ENCODE assay signal across 8 mouse cellular contexts in genomic region chr3:81995988-81996387, GRCm38 (mm10). TPM values are rescaled to one million over a fixed set of nuclear protein-coding genes. Genes with fewer than 3 reads are reported as not detected.
A peak's percentile ranks its signal among the peaks of the same experiment; 100 is the strongest.
DNase-seq lines count a peak whose midpoint lies in the region; ATAC-seq and TF ChIP-seq lines count a peak whose summit lies in the region.
"Had no signal": no experiment of that assay in that cellular context is flagged by ENCODE, and none has a peak within 500 bp of the region (broad histone marks: within the 10 kb centered on the region; RNA-seq: fewer than 3 reads in every experiment).

No protein-coding gene starts in this region.

- CTCF ChIA-PET in Patski (lab: Charles Lee), result interaction anchor here (0.8 to 2.0 kb wide), 3 partner anchors 16 to 48 kb away, joined by 3 to 6 read pairs (median 4); no protein-coding TSS in a partner anchor

- dilution Hi-C loops in CH12.LX (cut with MboI; ENCODE audit: extremely low pct_ligation_motif_present, extremely low pct_unique_long_range_greater_than_20kb, low sequenced_read_pairs), result no loop called here

- TF ChIP-seq POLR2A in CH12.LX (IDR thresholded peaks at IDR 0.05; ENCODE audit: low read depth, low read length), result no peak

- no peaks in the 10 kb centered on the region for H3K9me3 ChIP-seq in CH12.LX (replicated peaks; ENCODE audit: low read length)

- H3K27ac ChIP-seq in CH12.LX (ENCODE audit: insufficient read depth, low read depth), result no peak overlapping the region
- H3K27ac ChIP-seq: macrophage had no signal

- H3K4me2 ChIP-seq in CH12.LX (ENCODE audit: insufficient read depth, low read depth, poor library complexity, severe bottlenecking), result no peak overlapping the region

- H3K9ac ChIP-seq in CH12.LX (ENCODE audit: insufficient read depth, low read depth), result no peak overlapping the region

- in situ Hi-C loops in CH12.LX (cut with MboI; ENCODE audit: low pct_ligation_motif_present, low pct_unique_long_range_greater_than_20kb, low sequenced_read_pairs), result no loop called here
- in situ Hi-C loops in Patski (cut with MboI; ENCODE audit: low pct_unique_long_range_greater_than_20kb), result no loop called here

- H3K79me2 ChIP-seq in CH12.LX (replicated peaks; ENCODE audit: control insufficient read depth, extremely low read depth, insufficient read depth, poor library complexity, severe bottlenecking), result no peaks in the 10 kb centered on the region

- POLR2A ChIA-PET in Patski (lab: Charles Lee), result no interaction called here

- no peaks in the 10 kb centered on the region for H3K4me1 ChIP-seq in CH12.LX (ENCODE audit: control insufficient read depth in 1 of 2, insufficient read depth in 2 of 2)

- TF ChIP-seq CTCF in CH12.LX (conservative IDR thresholded peaks at IDR 0.05 in 1 of 2, IDR thresholded peaks at IDR 0.05 in 1 of 2; ENCODE audit: low read depth in 2 of 2, low read length in 2 of 2) (peak; percentile 51 to 74; a peak in 3 of 4 replicates), Patski (IDR thresholded peaks at IDR 0.05) (peak; percentile 66)

- H3K4me3 ChIP-seq in CH12.LX (replicated peaks in 1 of 3; ENCODE audit: low read depth in 2 of 3, low read length in 2 of 3, poor library complexity in 1 of 3), result no peak overlapping the region

- no peak for ATAC-seq in Patski

- intact Hi-C loops in left cerebral cortex, postnatal 36 days (cut with DNase I), result no loop called here
- intact Hi-C loops in left cerebral cortex, postnatal 4 days (cut with DNase I), result no loop called here

- peak; percentile 27 for DNase-seq in left cerebral cortex, adult 11 months (ENCODE audit: low spot score)
- no peak for DNase-seq in left cerebral cortex, postnatal 36 days (ENCODE audit: low spot score in 2 of 2)
- DNase-seq in CH12.LX (ENCODE audit: extremely low read depth) (peak; percentile 53), Patski (ENCODE audit: low read depth, low spot score) (no peak)
- DNase-seq in embryo, embryonic 9.5 days (ENCODE audit: extremely low spot score), result peak; percentile 34
- peak; percentile 14 for DNase-seq in left cerebral cortex, postnatal 4 days
- DNase-seq in yolk sac, embryonic 10.5 days (ENCODE audit: low spot score), result no peak

- peak; percentile 64 for TF ChIP-seq RAD21 in CH12.LX (IDR thresholded peaks at IDR 0.05; ENCODE audit: low read depth, low read length)

- H3K27me3 ChIP-seq in CH12.LX (replicated peaks) (no peaks in the 10 kb centered on the region), Patski (peaks cover 60% of the 10 kb centered on the region)

- no peaks in the 10 kb centered on the region for H3K36me3 ChIP-seq in CH12.LX (replicated peaks in 1 of 2; ENCODE audit: control insufficient read depth in 1 of 2, insufficient read depth in 1 of 2, low read length in 1 of 2)

- TF ChIP-seq EP300 in CH12.LX (IDR thresholded peaks at IDR 0.05; ENCODE audit: low read length), result no peak

TF ChIP-seq in CH12.LX, 34 proteins besides CTCF, POLR2A, EP300 and RAD21:
- TF ChIP-seq SMC3 (IDR thresholded peaks at IDR 0.05; ENCODE audit: low read depth, low read length), result peak; percentile 44
- TF ChIP-seq JUN (IDR thresholded peaks at IDR 0.05; ENCODE audit: insufficient read depth, low read depth, low read length), result no peak
TF ChIP-seq in CH12.LX: peak in this region for 1.

RNA-seq across cellular contexts. Expression of gene Asic5, which starts 13.9 kb away (rescaled TPM):
- not detected for total RNA-seq in left cerebral cortex, postnatal 36 days (2021)
- total RNA-seq in CH12.LX (2012; rRNA removed), result not detected in 2 replicates
- not detected in 2 replicates for total RNA-seq in CH12.LX (2014; rRNA removed)
- not detected in 2 replicates for polyA plus RNA-seq in CH12.LX (2012; ENCODE audit: insufficient read length, low read depth)
- polyA plus RNA-seq in Patski (2021), result not detected
- not detected for total RNA-seq in left cerebral cortex, postnatal 4 days (2021)
- polyA plus RNA-seq: macrophage had no signal

RNA-seq across cellular contexts. Expression of gene Tdo2, which starts 20.0 kb away (rescaled TPM):
- under 1 TPM; 0.22 to 0.72 TPM for total RNA-seq in left cerebral cortex, postnatal 36 days (2021)
- total RNA-seq in CH12.LX (2012; rRNA removed) (not detected in 2 replicates), CH12.LX (2014; rRNA removed) (not detected in 2 replicates)
- polyA plus RNA-seq in CH12.LX (2012; ENCODE audit: insufficient read length, low read depth) (0.41 and 0.86 TPM in 2 replicates), Patski (2021) (0.14 TPM)
- 1 to 10 TPM; 1.3 to 1.7 TPM for total RNA-seq in left cerebral cortex, postnatal 4 days (2021)
- polyA plus RNA-seq: macrophage had no signal

Comparison
In these comparisons a context has a peak if more than half of its experiments do, and no peak if none do; other contexts are left out.
1. DNase-seq: peak in left cerebral cortex, adult 11 months (single experiment), CH12.LX (single experiment), embryo, embryonic 9.5 days (single experiment) and left cerebral cortex, postnatal 4 days (single experiment); none in left cerebral cortex, postnatal 36 days (0 of 2), Patski (single experiment) and yolk sac, embryonic 10.5 days (single experiment).